Mouse (Mus musculus): ENCODE data around the gene Rgs14. TPM values are rescaled to one million over a fixed set of nuclear protein-coding genes. Genes with fewer than 3 reads are reported as not detected.

Rgs14 gene
- polyA plus RNA-seq, 1 experiment = 0.46 TPM

GRCm38 (mm10) chr13:55375877-55376276 is 6.3 kb downstream of the Rgs14 start:
- TF ChIP-seq POLR2A (IDR thresholded peaks at IDR 0.05; ENCODE audit: borderline replicate concordance, insufficient read depth, low read length) = no peak
- TF ChIP-seq CTCF (IDR thresholded peaks at IDR 0.05; ENCODE audit: borderline replicate concordance, insufficient read depth, low read depth, low read length) = no peak
- Histone ChIP-seq H3K4me1 (ENCODE audit: control insufficient read depth, insufficient read depth, low read length) (no peaks in the 10 kb centered on the region), H3K27ac (ENCODE audit: insufficient read depth, low read length) (no peak overlapping the region), H3K4me3 (replicated peaks; ENCODE audit: insufficient read depth, low read depth, low read length) (no peak overlapping the region), H3K27me3 (ENCODE audit: control insufficient read depth, insufficient read depth, low read length) (no peaks in the 10 kb centered on the region)
- 12% methylated on average over 2 of the region's 2 CpGs for WGBS
- DNase-seq = no peak

DNA sequence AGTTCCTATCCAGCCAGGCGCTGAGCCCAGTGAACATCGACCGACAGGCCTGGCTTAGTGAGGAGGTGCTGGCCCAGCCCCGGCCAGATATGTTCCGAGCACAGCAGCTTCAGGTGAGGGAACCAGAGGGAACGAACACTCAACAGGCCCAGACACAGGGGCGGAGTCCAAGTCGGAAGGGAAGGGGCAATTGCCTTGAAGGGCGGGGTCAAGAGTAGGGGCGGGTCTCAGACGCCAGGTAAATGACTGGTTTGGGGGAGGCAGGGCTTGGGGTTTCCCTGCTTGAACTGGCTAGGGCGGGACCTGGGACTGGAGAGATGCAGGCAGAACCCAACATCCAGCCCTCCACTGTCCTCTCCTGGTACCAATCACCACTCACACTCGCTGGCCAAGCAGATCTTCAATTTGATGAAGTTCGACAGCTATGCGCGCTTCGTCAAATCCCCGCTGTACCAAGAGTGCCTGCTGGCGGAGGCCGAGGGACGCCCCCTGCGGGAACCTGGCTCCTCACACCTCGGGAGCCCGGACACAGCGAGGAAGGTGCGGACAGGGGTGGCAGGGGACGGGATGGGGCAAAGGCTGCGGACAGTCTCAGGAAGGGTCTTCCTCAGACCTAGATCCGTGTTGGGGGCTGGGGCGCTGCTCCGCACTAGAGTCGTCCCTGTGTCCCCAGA is 9.5 kb downstream of the Rgs14 start:
- H3K4me3 ChIP-seq (replicated peaks; ENCODE audit: insufficient read depth, low read depth, low read length) = no peak overlapping the region
- H3K4me1 ChIP-seq (ENCODE audit: control insufficient read depth, insufficient read depth, low read length) = no peaks in the 10 kb centered on the region
- H3K27ac ChIP-seq (ENCODE audit: insufficient read depth, low read length) = no peak overlapping the region
- TF ChIP-seq CTCF (IDR thresholded peaks at IDR 0.05; ENCODE audit: borderline replicate concordance, insufficient read depth, low read depth, low read length) = no peak
- TF ChIP-seq POLR2A (IDR thresholded peaks at IDR 0.05; ENCODE audit: borderline replicate concordance, insufficient read depth, low read length) = no peak
- H3K27me3 ChIP-seq (ENCODE audit: control insufficient read depth, insufficient read depth, low read length) = no peaks in the 10 kb centered on the region
- DNase-seq = no peak
- 22% methylated on average over 32 of the region's 32 CpGs for WGBS

DNA sequence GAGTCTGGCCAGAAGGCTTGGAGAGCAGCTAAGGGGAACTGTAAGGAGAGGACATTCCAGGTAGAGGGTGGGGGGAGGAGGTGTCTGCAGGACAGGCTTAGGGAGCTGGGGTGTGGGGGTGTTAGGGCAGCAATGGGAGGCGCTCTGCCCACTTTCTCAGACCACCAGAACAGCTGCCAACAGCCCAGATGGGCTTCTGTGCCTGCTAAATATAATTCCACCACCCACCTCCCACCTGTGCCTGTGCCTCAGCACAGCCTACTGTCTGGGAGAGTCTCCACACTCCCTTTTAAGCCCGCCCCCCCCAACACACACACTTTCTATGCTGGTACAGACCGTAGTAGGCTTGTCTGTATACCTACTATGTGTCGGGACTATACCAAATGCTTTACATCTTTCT is 12.3 kb downstream of the Rgs14 start:
- Histone ChIP-seq H3K4me1 (ENCODE audit: control insufficient read depth, insufficient read depth, low read length) (no peaks in the 10 kb centered on the region), H3K27ac (ENCODE audit: insufficient read depth, low read length) (no peak overlapping the region), H3K27me3 (ENCODE audit: control insufficient read depth, insufficient read depth, low read length) (no peaks in the 10 kb centered on the region), H3K4me3 (replicated peaks; ENCODE audit: insufficient read depth, low read depth, low read length) (no peak overlapping the region)
- no peak for DNase-seq
- WGBS = 79% methylated on average over 4 of the region's 4 CpGs
- TF ChIP-seq CTCF (IDR thresholded peaks at IDR 0.05; ENCODE audit: borderline replicate concordance, insufficient read depth, low read depth, low read length) = no peak
- TF ChIP-seq POLR2A (IDR thresholded peaks at IDR 0.05; ENCODE audit: borderline replicate concordance, insufficient read depth, low read length) = no peak

DNA sequence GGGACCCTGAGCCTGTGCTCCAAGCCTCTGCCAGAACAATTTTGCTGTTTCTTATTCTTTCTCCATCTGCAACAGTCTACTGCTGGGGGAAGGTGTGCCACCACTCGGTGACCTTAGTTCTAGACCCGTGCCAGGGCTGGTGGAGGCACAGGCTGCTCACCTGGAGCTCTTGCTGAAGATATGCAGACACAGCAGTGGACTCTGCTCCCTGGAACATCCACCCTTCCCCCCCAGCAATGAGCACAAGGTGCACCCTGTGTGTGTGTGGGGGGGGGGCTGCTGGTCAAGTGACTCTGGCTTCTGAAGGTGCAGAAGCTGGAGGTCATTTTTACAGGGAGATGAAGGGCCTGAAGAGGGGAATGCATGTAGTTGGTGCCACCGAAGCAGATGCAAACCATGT is 21.1 kb downstream of the Rgs14 start:
- Histone ChIP-seq H3K4me3 (replicated peaks; ENCODE audit: insufficient read depth, low read depth, low read length) (no peak overlapping the region), H3K27me3 (ENCODE audit: control insufficient read depth, insufficient read depth, low read length) (no peaks in the 10 kb centered on the region), H3K4me1 (ENCODE audit: control insufficient read depth, insufficient read depth, low read length) (no peaks in the 10 kb centered on the region), H3K27ac (ENCODE audit: insufficient read depth, low read length) (no peak overlapping the region)
- TF ChIP-seq POLR2A (IDR thresholded peaks at IDR 0.05; ENCODE audit: borderline replicate concordance, insufficient read depth, low read length) (no peak), CTCF (IDR thresholded peaks at IDR 0.05; ENCODE audit: borderline replicate concordance, insufficient read depth, low read depth, low read length) (no peak)
- no peak for DNase-seq
- 75% methylated on average over 3 of the region's 3 CpGs for WGBS

- no peak overlapping the region for H3K27ac ChIP-seq (ENCODE audit: insufficient read depth, low read length)
- 81% methylated on average over 1 of the region's 1 CpGs for WGBS
- no peak overlapping the region for H3K4me3 ChIP-seq (replicated peaks; ENCODE audit: insufficient read depth, low read depth, low read length)
- H3K27me3 ChIP-seq (ENCODE audit: control insufficient read depth, insufficient read depth, low read length) = no peaks in the 10 kb centered on the region
- TF ChIP-seq CTCF (IDR thresholded peaks at IDR 0.05; ENCODE audit: borderline replicate concordance, insufficient read depth, low read depth, low read length) (no peak), POLR2A (IDR thresholded peaks at IDR 0.05; ENCODE audit: borderline replicate concordance, insufficient read depth, low read length) (no peak)
- H3K4me1 ChIP-seq (ENCODE audit: control insufficient read depth, insufficient read depth, low read length) = no peaks in the 10 kb centered on the region
- no peak for DNase-seq
Observed at GRCm38 (mm10) chr13:55391626-55392029, 22.1 kb downstream of the Rgs14 start.

GRCm38 (mm10) chr13:55392933-55393332 is 23.4 kb downstream of the Rgs14 start:
- TF ChIP-seq CTCF (IDR thresholded peaks at IDR 0.05; ENCODE audit: borderline replicate concordance, insufficient read depth, low read depth, low read length) (no peak), POLR2A (IDR thresholded peaks at IDR 0.05; ENCODE audit: borderline replicate concordance, insufficient read depth, low read length) (no peak)
- no peaks in the 10 kb centered on the region for H3K27me3 ChIP-seq (ENCODE audit: control insufficient read depth, insufficient read depth, low read length)
- WGBS = 65% methylated on average over 4 of the region's 4 CpGs
- H3K4me3 ChIP-seq (replicated peaks; ENCODE audit: insufficient read depth, low read depth, low read length) = no peak overlapping the region
- H3K27ac ChIP-seq (ENCODE audit: insufficient read depth, low read length) = no peak overlapping the region
- no peak for DNase-seq
- no peaks in the 10 kb centered on the region for H3K4me1 ChIP-seq (ENCODE audit: control insufficient read depth, insufficient read depth, low read length)

DNA sequence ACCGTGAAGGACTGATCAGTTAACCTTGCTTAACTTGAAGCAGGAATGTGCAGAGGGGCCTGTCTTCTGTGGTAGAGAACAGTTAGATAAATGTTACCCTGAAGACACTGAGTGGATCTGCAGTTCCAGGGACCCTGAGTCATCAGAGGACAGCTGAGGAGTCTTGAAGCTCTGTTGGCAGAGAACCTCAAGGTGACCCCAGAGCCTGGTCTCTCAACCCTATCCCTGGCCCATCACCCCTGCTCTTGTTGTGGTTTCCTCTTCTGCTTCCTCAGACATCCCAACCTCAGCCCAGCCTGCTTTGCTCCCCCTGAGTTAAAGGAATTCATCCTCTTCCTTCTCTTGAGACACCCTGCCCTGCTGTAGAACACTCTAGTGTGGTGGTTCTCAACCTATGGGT is 28.6 kb downstream of the Rgs14 start, which contains the start of gene Slc34a1:
Gene Slc34a1, plus strand, starts transcription at position 100 of the 400 bp plus-strand sequence.
- DNase-seq = no peak
- H3K4me3 ChIP-seq (replicated peaks; ENCODE audit: insufficient read depth, low read depth, low read length) = no peak within 1 kb of the TSS
- H3K27me3 ChIP-seq (ENCODE audit: control insufficient read depth, insufficient read depth, low read length) = no peaks in the 10 kb centered on the region; the same call in 1 of the 2 replicates
- no peak for TF ChIP-seq POLR2A (IDR thresholded peaks at IDR 0.05; ENCODE audit: borderline replicate concordance, insufficient read depth, low read length)
- TF ChIP-seq CTCF (IDR thresholded peaks at IDR 0.05; ENCODE audit: borderline replicate concordance, insufficient read depth, low read depth, low read length) = no peak
- WGBS = 86% methylated on average over 1 of the region's 1 CpGs
- no peaks in the 10 kb centered on the region for H3K4me1 ChIP-seq (ENCODE audit: control insufficient read depth, insufficient read depth, low read length)
- no peak within 1 kb of the TSS for H3K27ac ChIP-seq (ENCODE audit: insufficient read depth, low read length)

DNA sequence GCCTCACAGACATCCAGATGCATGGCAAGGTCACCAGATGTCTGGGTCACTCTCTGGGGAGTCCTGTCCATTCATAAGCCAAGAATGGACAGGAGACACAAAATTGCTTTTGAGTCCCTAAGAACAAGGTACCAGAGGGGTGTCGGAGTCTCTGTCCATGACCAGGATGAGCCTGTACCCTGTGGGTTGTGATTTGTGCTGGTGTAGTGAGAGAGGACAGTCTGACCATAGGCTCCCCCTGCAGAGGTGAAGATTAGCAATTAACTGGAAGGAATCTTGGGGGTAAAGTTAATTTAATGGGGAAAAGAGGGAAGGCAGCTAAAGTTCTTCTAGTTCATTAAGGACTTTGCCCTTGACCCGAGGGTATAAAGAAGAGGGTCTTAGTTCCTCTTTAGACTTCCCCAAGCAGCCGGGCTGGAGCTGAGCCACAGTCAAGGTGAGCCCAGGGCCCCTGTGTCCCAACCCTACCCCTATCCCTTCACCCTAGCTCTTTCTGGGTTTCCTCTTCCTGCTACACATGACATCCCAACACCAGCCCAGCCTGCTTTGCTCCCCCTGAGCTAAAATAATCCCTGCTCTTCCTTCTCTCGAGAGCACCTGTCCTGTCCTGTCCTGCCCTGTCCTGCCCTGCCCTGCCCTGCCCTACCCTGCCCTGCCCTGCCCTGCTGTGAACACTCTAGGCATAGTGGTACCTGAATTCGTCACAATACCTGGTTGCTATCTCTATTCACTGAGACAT is 29.9 kb downstream of the Rgs14 start:
- Histone ChIP-seq H3K4me1 (ENCODE audit: control insufficient read depth, insufficient read depth, low read length) (no peaks in the 10 kb centered on the region), H3K27me3 (ENCODE audit: control insufficient read depth, insufficient read depth, low read length) (no peaks in the 10 kb centered on the region; the same call in 1 of the 2 replicates), H3K4me3 (replicated peaks; ENCODE audit: insufficient read depth, low read depth, low read length) (no peak overlapping the region), H3K27ac (ENCODE audit: insufficient read depth, low read length) (no peak overlapping the region)
- no peak for DNase-seq
- TF ChIP-seq POLR2A (IDR thresholded peaks at IDR 0.05; ENCODE audit: borderline replicate concordance, insufficient read depth, low read length) (no peak), CTCF (IDR thresholded peaks at IDR 0.05; ENCODE audit: borderline replicate concordance, insufficient read depth, low read depth, low read length) (no peak)
- WGBS = 63% methylated on average over 5 of the region's 5 CpGs

Data from cerebellum, adult 2 months (tissue).